Mouse (Mus musculus) neural tube, embryonic 11.5 days (tissue): ENCODE data around the gene Spaca1. TPM values are rescaled to one million over a fixed set of nuclear protein-coding genes. Genes with fewer than 3 reads are reported as not detected.

Experiments
- ATAC-seq: fragments of 200-750 bp; cut with Nextera tagmentation; 2 replicates; pipeline ENCODE4 v1.8.0; 2017; ENCODE audit warnings: moderate number of reproducible peaks, mild to moderate bottlenecking, moderate TSS enrichment, moderate library complexity; ENCODE audit not compliant: insufficient read depth, low FRiP score, low TSS enrichment
- DNase-seq: peaks from one replicate; pipeline ENCODE4 v3.0.0-alpha.2; 2015; ENCODE audit warnings: low spot score
- H3K27ac ChIP-seq: fragments of 300-500 bp; sonication (generic); 2 replicates; pipeline ENCODE4 v1.5.1; 2014; ENCODE audit warnings: low read depth, mild to moderate bottlenecking, low read length
- H3K27me3 ChIP-seq: fragments of 300-500 bp; sonication (generic); 2 replicates; pipeline ENCODE4 v1.6.1; 2014; ENCODE audit warnings: mild to moderate bottlenecking, low read length, mixed read lengths; ENCODE audit not compliant: control insufficient read depth, insufficient read depth
- H3K36me3 ChIP-seq: fragments of 300-500 bp; sonication (generic); 2 replicates; pipeline ENCODE4 v1.6.1; 2014; ENCODE audit warnings: mild to moderate bottlenecking, low read length, moderate library complexity, mixed read lengths; ENCODE audit not compliant: control insufficient read depth, insufficient read depth
- H3K4me1 ChIP-seq: fragments of 300-500 bp; sonication (generic); 2 replicates; pipeline ENCODE4 v1.6.1; 2014; ENCODE audit warnings: low read length, mixed read lengths; ENCODE audit not compliant: control insufficient read depth, insufficient read depth
- H3K4me2 ChIP-seq: fragments of 300-500 bp; sonication (generic); 2 replicates; pipeline ENCODE4 v1.6.1; 2014; ENCODE audit warnings: low read depth, mild to moderate bottlenecking, moderate library complexity
- H3K4me3 ChIP-seq: fragments of 300-500 bp; sonication (generic); 2 replicates; pipeline ENCODE4 v1.5.1; 2014; ENCODE audit warnings: low read depth, low read length
- H3K9ac ChIP-seq: fragments of 300-500 bp; sonication (generic); 2 replicates; pipeline ENCODE4 v1.6.1; 2014; ENCODE audit warnings: mild to moderate bottlenecking, low read length
- H3K9me3 ChIP-seq: fragments of 300-500 bp; sonication (generic); 2 replicates; pipeline ENCODE4 v1.6.1; 2016; ENCODE audit warnings: low read length; ENCODE audit not compliant: control insufficient read depth
- whole genome bisulfite sequencing: fragments of 180-500 bp; shearing (Covaris S2); extraction: QIAGEN DNeasy Blood & Tissue Kit; methylation state at CpG from one replicate; pipeline ENCODE4 v1.1.7; 2014; 5-methylcytosine and 5-hydroxymethylcytosine counted together
- polyA plus RNA-seq: library from polyadenylated mRNA; unstranded; fragments of >200 nt; fragmentation: Nextera tagmentation; extraction: Ambion mirVana; gene quantifications from 2 replicates; pipeline ENCODE4 v1.2.1, GENCODE M21; 2014

The Spaca1 gene
- polyA plus RNA-seq, 1 experiment from 2014 or later = 0.90 TPM

GRCm38 (mm10) chr4:33988466-33989089 is 61.4 kb downstream of the Spaca1 start:
- Histone ChIP-seq H3K36me3 (no peaks in the 10 kb centered on the region), H3K27ac (no peak overlapping the region), H3K4me2 (no peak overlapping the region), H3K9ac (no peak overlapping the region), H3K4me1 (no peaks in the 10 kb centered on the region), H3K9me3 (no peaks in the 10 kb centered on the region), H3K27me3 (no peaks in the 10 kb centered on the region), H3K4me3 (no peak overlapping the region)
- DNase-seq (no peak), ATAC-seq (no peak)
- 82% methylated on average over 5 of the region's 5 CpGs for WGBS

Other genes with a start within 250 kb of the Spaca1 start
- 20.4 and 22.7 TPM in 2 replicates for gene Cnr1, start 125.6 kb downstream of the Spaca1 start, polyA plus RNA-seq